Mouse (Mus musculus): ENCODE results near the gene Prkx. TPM values are rescaled to one million over a fixed set of nuclear protein-coding genes. Genes with fewer than 3 reads are reported as not detected.

The Prkx gene
- polyA plus RNA-seq, 1 experiment, result 2.4 TPM

GRCm38 (mm10) chrX:77765153-77765552, 30.9 kb downstream of the Prkx start:
- Histone ChIP-seq H3K36me3 (ENCODE audit: control insufficient read depth, insufficient read depth, low read length) (no peaks in the 10 kb centered on the region), H3K4me1 (ENCODE audit: control insufficient read depth, insufficient read depth, low read length) (no peaks in the 10 kb centered on the region), H3K4me3 (ENCODE audit: control insufficient read depth, low read depth, low read length) (no peak overlapping the region), H3K27ac (ENCODE audit: control insufficient read depth, insufficient read depth, low read depth, low read length) (no peak overlapping the region), H3K27me3 (ENCODE audit: control insufficient read depth, insufficient read depth, low read length) (no peaks in the 10 kb centered on the region)
- no peak for TF ChIP-seq CTCF (IDR thresholded peaks at IDR 0.05; ENCODE audit: control insufficient read depth, insufficient read depth, insufficient replicate concordance, low read depth, low read length)
- no peak for TF ChIP-seq POLR2A (IDR thresholded peaks at IDR 0.05; ENCODE audit: control insufficient read depth, low read depth, low read length)

GRCm38 (mm10) chrX:77744260-77744659, 51.8 kb downstream of the Prkx start:
- Histone ChIP-seq H3K4me1 (ENCODE audit: control insufficient read depth, insufficient read depth, low read length) (no peaks in the 10 kb centered on the region), H3K27me3 (ENCODE audit: control insufficient read depth, insufficient read depth, low read length) (no peaks in the 10 kb centered on the region), H3K36me3 (ENCODE audit: control insufficient read depth, insufficient read depth, low read length) (no peaks in the 10 kb centered on the region), H3K4me3 (ENCODE audit: control insufficient read depth, low read depth, low read length) (no peak overlapping the region), H3K27ac (ENCODE audit: control insufficient read depth, insufficient read depth, low read depth, low read length) (no peak overlapping the region)
- TF ChIP-seq CTCF (IDR thresholded peaks at IDR 0.05; ENCODE audit: control insufficient read depth, insufficient read depth, insufficient replicate concordance, low read depth, low read length), result no peak
- TF ChIP-seq POLR2A (IDR thresholded peaks at IDR 0.05; ENCODE audit: control insufficient read depth, low read depth, low read length), result no peak

- Histone ChIP-seq H3K27me3 (ENCODE audit: control insufficient read depth, insufficient read depth, low read length) (no peaks in the 10 kb centered on the region), H3K36me3 (ENCODE audit: control insufficient read depth, insufficient read depth, low read length) (no peaks in the 10 kb centered on the region), H3K4me3 (ENCODE audit: control insufficient read depth, low read depth, low read length) (no peak overlapping the region), H3K27ac (ENCODE audit: control insufficient read depth, insufficient read depth, low read depth, low read length) (no peak overlapping the region), H3K4me1 (ENCODE audit: control insufficient read depth, insufficient read depth, low read length) (no peaks in the 10 kb centered on the region)
- TF ChIP-seq POLR2A (IDR thresholded peaks at IDR 0.05; ENCODE audit: control insufficient read depth, low read depth, low read length) (no peak), CTCF (IDR thresholded peaks at IDR 0.05; ENCODE audit: control insufficient read depth, insufficient read depth, insufficient replicate concordance, low read depth, low read length) (no peak)
Observed at GRCm38 (mm10) chrX:77741383-77741782, 54.7 kb downstream of the Prkx start.

- Histone ChIP-seq H3K4me3 (ENCODE audit: control insufficient read depth, low read depth, low read length) (no peak overlapping the region), H3K27me3 (ENCODE audit: control insufficient read depth, insufficient read depth, low read length) (no peaks in the 10 kb centered on the region), H3K36me3 (ENCODE audit: control insufficient read depth, insufficient read depth, low read length) (no peaks in the 10 kb centered on the region), H3K27ac (ENCODE audit: control insufficient read depth, insufficient read depth, low read depth, low read length) (no peak overlapping the region), H3K4me1 (ENCODE audit: control insufficient read depth, insufficient read depth, low read length) (no peaks in the 10 kb centered on the region)
- TF ChIP-seq CTCF (IDR thresholded peaks at IDR 0.05; ENCODE audit: control insufficient read depth, insufficient read depth, insufficient replicate concordance, low read depth, low read length), result no peak
- no peak for TF ChIP-seq POLR2A (IDR thresholded peaks at IDR 0.05; ENCODE audit: control insufficient read depth, low read depth, low read length)
Observed at GRCm38 (mm10) chrX:77733930-77734536, 62.0 kb downstream of the Prkx start.

GRCm38 (mm10) chrX:77720298-77720697, 75.8 kb downstream of the Prkx start:
- Histone ChIP-seq H3K27ac (ENCODE audit: control insufficient read depth, insufficient read depth, low read depth, low read length) (no peak overlapping the region), H3K4me3 (ENCODE audit: control insufficient read depth, low read depth, low read length) (no peak overlapping the region), H3K36me3 (ENCODE audit: control insufficient read depth, insufficient read depth, low read length) (no peaks in the 10 kb centered on the region), H3K27me3 (ENCODE audit: control insufficient read depth, insufficient read depth, low read length) (no peaks in the 10 kb centered on the region), H3K4me1 (ENCODE audit: control insufficient read depth, insufficient read depth, low read length) (no peaks in the 10 kb centered on the region)
- no peak for TF ChIP-seq CTCF (IDR thresholded peaks at IDR 0.05; ENCODE audit: control insufficient read depth, insufficient read depth, insufficient replicate concordance, low read depth, low read length)
- TF ChIP-seq POLR2A (IDR thresholded peaks at IDR 0.05; ENCODE audit: control insufficient read depth, low read depth, low read length), result no peak

Other genes starting within 250 kb of the Prkx start
- gene Pbsn, start 57.3 kb upstream of the Prkx start, polyA plus RNA-seq (2012; rRNA removed), result not detected in 2 replicates
- gene Gm14744, start 68.5 kb upstream of the Prkx start, polyA plus RNA-seq (2012; rRNA removed), result not detected in 2 replicates
- gene 5430402E10Rik, start 128.8 kb upstream of the Prkx start, polyA plus RNA-seq (2012; rRNA removed), result not detected in 2 replicates